Mouse (Mus musculus): ENCODE data around the gene Sfta2.
A peak's percentile ranks its signal among the peaks of the same experiment; 100 is the strongest.

Gene Sfta2

GRCm38 (mm10) chr17:35593786-35594185 is 7.6 kb upstream of the Sfta2 start:
- DNase-seq: no peak

DNA sequence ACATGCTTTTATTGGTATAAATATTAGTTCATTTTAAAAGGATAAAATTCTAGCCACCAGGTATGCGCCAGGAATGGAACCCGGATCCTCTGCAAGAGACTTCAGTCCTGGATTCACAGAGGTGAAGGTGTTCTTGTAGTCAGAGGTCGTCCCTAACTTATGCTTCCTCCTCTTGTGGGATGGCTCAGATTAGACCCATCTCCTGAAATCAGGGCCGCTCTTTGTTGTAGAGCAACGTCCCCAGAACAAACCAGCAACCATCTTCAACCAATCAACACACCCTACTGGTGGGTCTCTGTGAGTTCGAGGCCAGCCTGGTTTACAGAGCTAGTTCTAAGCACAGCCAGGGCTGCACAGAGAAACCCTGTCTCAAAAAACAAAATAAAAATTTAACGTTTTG is 6.9 kb upstream of the Sfta2 start:
- no peak for DNase-seq

DNA sequence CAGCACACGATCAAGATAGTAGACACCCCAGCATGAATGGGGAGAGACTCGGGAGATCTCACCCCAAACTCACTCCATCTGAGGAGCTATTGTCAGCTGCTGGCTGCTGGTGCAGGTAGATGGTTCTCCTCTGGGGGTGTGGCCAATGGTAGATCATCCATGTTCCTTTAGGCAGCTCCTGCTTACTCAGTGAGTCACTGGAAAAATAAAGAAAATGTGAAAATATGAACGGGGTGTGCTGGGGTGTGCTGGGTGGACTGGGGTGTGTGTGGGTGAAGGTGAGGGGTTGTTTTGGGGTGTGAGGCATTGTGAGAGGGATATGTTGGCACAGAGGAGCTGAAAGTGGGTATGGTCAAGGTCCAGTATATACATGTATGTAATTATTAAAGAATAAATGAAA is 4.0 kb upstream of the Sfta2 start:
- no peak for DNase-seq

GRCm38 (mm10) chr17:35601736-35602354 is 496 bp downstream of the Sfta2 start:
- no peak for DNase-seq

GRCm38 (mm10) chr17:35617127-35617526 is 15.8 kb downstream of the Sfta2 start:
- no peak for DNase-seq

- no peak for DNase-seq
Measured at GRCm38 (mm10) chr17:35626537-35626936, 25.2 kb downstream of the Sfta2 start, which contains the start of gene Gm9573. TSS of gene Gm9573 (minus strand) at chr17:35626637.

- DNase-seq: no peak
Measured at GRCm38 (mm10) chr17:35633992-35634391, 32.6 kb downstream of the Sfta2 start.

- no peak for DNase-seq
Measured at GRCm38 (mm10) chr17:35635202-35635601, 33.9 kb downstream of the Sfta2 start.

DNA sequence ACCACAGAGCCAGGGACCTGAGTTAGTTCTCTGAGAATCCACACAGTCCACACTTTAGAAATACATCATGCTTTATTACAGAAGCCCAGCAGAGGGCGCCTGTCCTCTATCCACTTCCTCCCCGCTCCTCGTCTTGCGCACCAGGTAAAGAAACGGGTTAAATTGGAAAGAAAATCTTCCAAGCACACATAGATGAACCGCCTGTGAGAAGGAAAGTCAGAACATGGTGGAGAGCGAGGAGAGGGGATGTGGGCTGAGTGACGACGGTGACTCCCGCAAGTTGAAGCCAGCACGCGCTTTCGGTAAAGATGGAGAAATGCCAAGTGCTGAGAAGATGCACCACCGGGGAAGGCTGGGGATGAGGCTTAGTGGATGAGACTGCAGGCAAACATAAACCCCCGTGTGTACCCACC is 34.4 kb downstream of the Sfta2 start:
- DNase-seq: peak; percentile 80

- peak; percentile 25 for DNase-seq
Measured at GRCm38 (mm10) chr17:35636363-35636762, 35.0 kb downstream of the Sfta2 start.

- peak; percentile 27 for DNase-seq
Measured at GRCm38 (mm10) chr17:35638475-35639190, 37.3 kb downstream of the Sfta2 start.

GRCm38 (mm10) chr17:35639352-35639751 is 38.0 kb downstream of the Sfta2 start:
- no peak for DNase-seq

DNA sequence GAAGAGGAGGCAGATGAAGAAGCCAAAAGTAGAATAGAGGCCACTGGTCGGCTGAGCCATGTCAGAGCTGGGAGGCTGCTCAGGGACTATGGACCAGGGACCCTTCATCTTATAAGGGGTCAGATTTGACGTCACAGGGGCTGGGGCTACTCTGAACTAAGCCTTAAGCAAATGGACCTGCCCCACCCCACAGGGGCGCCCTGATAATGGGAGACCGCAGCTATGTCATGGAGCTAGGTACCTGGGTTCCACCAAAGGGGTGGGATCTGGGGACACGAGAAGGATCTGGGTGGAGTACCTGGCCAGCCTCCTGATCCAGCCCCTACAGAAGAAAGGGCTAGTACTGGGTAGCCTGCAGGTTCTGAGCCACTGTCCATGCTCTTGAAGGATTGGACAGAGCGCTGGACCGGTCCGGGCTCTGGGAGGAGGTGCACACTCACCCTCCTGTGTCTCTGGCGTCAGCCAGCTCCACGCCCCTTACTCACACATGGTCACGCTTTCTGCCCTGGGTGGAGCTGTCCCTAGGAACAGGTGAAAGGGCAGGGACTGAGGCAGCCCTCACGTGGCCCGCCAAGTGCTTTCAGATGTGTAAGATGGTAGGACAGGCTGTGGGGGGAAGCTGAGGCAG is 42.4 kb downstream of the Sfta2 start, which contains the start of gene Mucl3:
Gene Mucl3 (minus strand): TSS at position 87 of the 628 bp plus-strand sequence.
- no peak for DNase-seq

DNA sequence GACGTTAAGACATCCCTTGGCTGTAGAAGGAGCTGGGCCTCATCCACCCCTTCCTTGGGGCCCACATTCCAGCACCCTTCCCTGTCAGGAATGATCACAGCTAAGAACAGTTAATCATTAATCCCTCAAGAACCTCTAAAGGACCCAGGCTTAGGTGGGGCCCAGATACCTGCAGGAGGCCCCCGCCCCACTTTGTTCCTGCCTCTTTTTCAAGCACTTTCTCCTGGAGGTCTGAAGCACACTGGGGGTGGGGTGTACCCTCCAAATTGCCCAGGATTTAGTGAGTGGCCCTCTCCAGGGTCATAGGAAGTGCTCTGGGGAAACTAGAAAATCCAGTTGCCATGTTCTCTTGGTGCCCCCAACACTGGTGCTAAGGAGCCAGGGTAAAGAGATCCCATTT is 48.1 kb downstream of the Sfta2 start:
- DNase-seq: no peak

DNA sequence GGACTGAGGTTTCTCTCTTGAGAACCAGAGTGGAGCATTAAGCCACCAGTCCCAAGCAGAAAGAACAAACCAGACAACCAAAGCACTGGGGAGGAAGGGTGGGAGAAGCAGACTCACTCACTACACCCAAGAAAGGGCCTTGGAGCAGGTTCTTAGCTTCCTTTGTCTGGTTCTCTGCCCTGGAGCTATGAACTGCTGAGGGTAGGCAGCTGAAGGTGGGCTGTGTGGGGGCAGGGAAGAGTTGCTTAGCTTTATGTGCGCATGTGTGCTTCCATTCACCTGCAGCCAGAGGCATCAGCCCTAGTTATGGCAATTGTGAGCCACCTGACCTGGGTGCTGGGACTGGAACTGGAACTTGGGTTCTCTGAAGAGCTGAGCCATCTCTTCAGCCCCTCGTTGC is 51.7 kb downstream of the Sfta2 start:
- DNase-seq: no peak

DNA sequence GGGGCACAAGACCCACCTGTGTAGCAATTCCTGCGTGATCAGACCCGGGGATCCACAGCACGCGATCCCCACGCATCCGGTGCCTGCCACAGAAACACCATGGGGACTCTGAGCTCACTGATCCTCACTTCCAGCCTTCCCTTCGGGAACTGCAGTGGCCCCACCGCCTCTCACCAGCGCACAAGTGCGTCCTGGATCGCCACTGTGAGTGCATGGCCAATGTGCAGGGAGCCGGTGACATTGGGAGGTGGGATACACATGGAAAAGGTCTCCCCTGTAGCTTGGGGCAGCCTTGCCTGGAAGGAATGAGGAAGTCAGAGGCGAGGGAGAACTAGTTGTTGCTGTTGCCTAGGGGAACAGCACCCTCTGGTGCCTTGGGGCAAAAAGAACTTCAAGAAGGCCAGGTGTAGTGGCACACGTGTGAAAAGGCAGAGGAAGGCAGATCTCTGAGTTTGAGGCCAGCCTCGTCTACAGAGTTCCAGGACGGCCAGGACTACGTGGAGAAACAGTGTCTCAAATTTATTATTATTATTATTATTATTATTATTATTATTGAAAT is 64.7 kb downstream of the Sfta2 start:
- no peak for DNase-seq

- DNase-seq: no peak
Measured at GRCm38 (mm10) chr17:35666851-35667256, 65.5 kb downstream of the Sfta2 start.

DNA sequence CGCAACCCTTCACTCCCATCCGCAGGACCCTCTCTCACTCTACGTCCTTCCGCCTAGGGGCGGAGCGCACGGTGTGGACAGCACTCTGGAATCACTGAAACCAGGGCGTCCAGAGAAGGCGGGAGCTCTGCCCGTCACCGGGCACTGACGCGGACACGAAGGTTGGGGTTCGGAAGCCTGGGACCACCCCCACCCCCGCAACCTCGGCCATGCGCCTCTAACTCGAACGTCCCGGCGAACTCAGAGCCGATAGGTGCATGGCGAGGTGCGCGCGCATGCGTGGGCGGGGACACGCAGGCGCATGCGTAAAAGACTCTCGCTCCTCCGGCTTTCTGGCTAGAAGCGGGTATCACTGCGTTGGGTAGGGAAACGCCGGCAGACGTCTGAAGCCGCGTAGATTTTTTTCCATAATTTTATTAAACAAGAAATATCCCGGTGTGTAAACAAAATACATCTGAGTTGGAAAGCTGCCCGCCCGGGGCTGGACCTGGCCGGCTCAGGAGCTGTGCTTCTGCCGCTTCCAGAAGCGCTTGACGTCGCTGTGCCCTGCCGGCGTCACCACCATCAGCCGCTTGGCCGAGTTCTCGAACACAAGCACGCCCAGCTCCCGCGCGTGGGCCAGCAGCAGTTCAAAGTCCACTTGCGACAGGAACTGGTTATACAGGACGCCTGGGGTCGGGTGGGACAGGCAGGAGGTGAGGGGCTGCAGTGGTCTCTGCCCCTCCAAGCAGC is 66.2 kb downstream of the Sfta2 start, which contains the start of gene Vars2:
Gene Vars2 (minus strand): TSS at position 259 of the 732 bp plus-strand sequence.
- peak; percentile 98 for DNase-seq

DNA sequence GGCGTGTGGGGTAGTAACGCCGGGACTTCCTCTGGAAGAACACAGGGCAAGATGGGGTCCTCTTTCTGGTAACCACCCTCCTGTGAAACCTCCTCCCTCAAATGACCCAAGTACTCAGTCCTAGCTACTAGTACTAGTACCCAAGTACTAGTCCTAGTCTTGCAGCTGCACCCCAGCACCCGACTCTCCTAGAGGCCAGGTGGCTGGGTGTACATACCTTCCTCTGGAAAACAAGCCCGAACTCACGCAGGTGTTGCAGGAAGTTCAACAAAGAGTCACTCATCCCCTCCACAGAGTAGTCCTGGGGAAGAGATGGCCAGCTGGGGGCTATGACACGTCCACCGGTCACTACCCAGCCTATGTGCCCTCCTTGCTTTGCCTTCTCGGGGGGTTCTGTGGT is 68.4 kb downstream of the Sfta2 start:
- DNase-seq: no peak

DNA sequence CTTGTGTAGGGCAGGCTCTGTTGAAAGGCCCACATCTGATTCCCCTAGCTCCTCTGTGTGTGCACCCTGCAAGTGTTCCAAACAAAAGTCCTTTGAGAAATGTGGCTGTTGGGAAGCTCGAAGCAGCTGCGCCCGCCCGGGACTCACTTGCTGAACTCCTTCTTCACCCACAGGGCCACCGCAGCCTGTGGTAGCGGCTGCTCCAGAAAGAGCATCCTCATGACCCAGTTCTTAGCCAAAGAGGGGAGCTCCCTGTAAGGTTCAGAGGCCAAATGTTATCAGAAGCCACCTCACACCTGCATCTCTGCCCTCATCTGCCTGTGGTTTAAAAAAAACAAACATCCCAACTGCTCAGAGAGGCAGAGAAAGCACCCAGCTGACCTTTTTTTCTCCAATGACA is 70.5 kb downstream of the Sfta2 start:
- DNase-seq: no peak

- no peak for DNase-seq
Measured at GRCm38 (mm10) chr17:35672527-35672926, 71.2 kb downstream of the Sfta2 start.

DNA sequence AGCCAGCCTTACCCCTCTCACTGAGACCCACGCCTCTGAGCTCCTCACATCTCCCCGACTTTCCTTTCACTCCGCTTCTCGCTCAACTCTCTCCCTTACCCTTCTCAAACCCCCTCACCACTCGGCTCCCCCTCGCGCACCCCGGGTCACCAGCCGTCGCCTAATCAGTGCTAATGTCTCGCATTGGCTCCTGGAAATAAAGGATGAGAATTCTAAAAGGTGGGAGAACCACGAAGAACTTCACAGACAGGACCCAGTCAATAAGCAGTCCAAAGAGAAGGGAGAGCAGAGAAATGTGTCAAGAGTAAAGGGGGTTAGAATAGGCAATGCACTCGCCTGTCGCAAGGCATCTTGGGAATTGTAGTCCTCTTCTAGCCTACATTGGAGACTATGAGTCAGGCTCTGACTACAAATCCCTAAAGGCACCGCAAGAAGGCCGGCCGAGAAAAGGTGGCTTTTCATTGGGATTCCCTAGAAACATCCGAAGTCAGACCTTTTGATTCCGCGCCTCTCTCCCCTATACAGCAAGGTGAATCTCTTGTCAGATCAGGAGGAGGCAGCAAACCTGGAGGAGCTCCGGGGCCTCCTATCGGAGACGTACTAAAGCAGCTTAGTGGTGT is 72.2 kb downstream of the Sfta2 start, which contains the start of gene Gtf2h4:
Gene Gtf2h4 (minus strand): TSS at position 324 of the 620 bp plus-strand sequence.
- DNase-seq: peak; percentile 89

Measured in cerebellum, adult 8-10 months (tissue).